Mouse (Mus musculus) limb, embryonic 15.5 days (tissue): ENCODE results near the gene Mrps35. TPM values are rescaled to one million over a fixed set of nuclear protein-coding genes. Genes with fewer than 3 reads are reported as not detected.

ENCODE experiments used
- ATAC-seq: fragments of 200-750 bp; cut with Nextera tagmentation; 2 replicates; pipeline ENCODE4 v1.8.0; 2017; ENCODE audit warnings: low read depth, moderate TSS enrichment; ENCODE audit not compliant: insufficient number of reproducible peaks, low FRiP score, low TSS enrichment
- H3K27ac ChIP-seq: fragments of 300-500 bp; sonication (generic); 2 replicates; pipeline ENCODE4 v1.5.1; 2015; ENCODE audit warnings: moderate library complexity, mild to moderate bottlenecking, inconsistent platforms
- H3K27me3 ChIP-seq: fragments of 300-500 bp; sonication (generic); 2 replicates; pipeline ENCODE4 v1.6.1; 2015; ENCODE audit warnings: inconsistent platforms
- H3K36me3 ChIP-seq: fragments of 300-500 bp; sonication (generic); 2 replicates; pipeline ENCODE4 v1.6.1; 2015; ENCODE audit warnings: inconsistent platforms
- H3K4me1 ChIP-seq: fragments of 300-500 bp; sonication (generic); 2 replicates; pipeline ENCODE4 v1.6.1; 2015; ENCODE audit warnings: inconsistent platforms
- H3K4me2 ChIP-seq: fragments of 300-500 bp; sonication (generic); 2 replicates; pipeline ENCODE4 v1.6.1; 2015; ENCODE audit warnings: mild to moderate bottlenecking, inconsistent platforms
- H3K4me3 ChIP-seq: fragments of 300-500 bp; sonication (generic); 2 replicates; pipeline ENCODE4 v1.5.1; 2015; ENCODE audit warnings: mild to moderate bottlenecking, inconsistent platforms
- H3K9ac ChIP-seq: fragments of 300-500 bp; sonication (generic); 2 replicates; pipeline ENCODE4 v1.6.1; 2015; ENCODE audit warnings: inconsistent platforms
- H3K9me3 ChIP-seq: fragments of 300-500 bp; sonication (generic); 2 replicates; pipeline ENCODE4 v1.6.1; 2016; ENCODE audit warnings: inconsistent platforms
- WGBS: fragments of 180-500 bp; shearing (Covaris S2); methylation state at CpG from one replicate; pipeline ENCODE4 v1.1.7; 2015; 5-methylcytosine and 5-hydroxymethylcytosine counted together
- polyA plus RNA-seq: library from polyadenylated mRNA; unstranded; fragments of >200 nt; fragmentation: Nextera tagmentation; extraction: Ambion mirVana; gene quantifications from 2 replicates; pipeline ENCODE4 v1.2.1, GENCODE M21; 2015

The Mrps35 gene
- polyA plus RNA-seq, 1 experiment from 2014 or later, result 78.9 TPM

DNA sequence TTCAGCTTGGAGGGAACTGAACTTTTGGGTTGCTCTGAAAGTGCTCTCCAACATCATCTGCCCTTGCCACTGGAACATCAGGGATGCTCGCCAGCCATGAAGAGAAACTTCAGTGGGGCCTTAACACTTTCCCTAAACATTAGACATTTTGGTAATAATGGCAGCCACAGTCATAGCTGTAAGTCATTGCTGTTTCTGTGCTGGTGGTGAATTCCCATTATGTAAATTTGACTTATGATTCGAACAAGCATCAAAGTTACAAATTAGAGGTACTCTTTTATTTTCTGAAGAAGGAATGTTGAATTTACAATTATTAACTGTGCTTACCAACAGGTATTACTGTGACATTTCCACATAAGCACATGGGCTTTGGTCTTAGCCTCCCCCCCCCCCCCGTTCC is 75.6 kb downstream of the Mrps35 start:
- no peaks in the 10 kb centered on the region for H3K36me3 ChIP-seq
- ATAC-seq, result no peak

DNA sequence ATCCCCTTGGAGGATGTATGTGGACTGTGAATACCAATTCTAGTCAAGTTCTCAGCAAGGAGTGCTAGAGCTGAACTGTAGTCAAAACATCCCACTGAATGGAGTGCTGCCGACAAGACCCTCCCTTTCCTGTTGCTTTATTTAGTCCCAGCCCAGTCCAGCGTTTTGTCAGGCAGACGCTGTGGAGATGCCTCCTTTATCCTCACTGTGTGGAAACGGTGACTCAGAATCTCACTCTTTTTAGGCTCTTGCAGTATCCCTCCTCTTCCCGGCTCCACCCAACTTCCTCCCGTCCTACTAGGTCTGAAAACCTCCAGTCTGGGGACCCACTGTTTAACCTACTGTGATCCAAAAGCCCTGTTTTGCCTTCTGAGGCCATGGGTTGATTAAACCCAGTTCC is 78.8 kb downstream of the Mrps35 start:
- no peak overlapping the region for H3K4me2 ChIP-seq
- WGBS, result 56% methylated on average over 6 of the region's 6 CpGs
- H3K4me3 ChIP-seq, result no peak overlapping the region
- H3K9me3 ChIP-seq, result no peaks in the 10 kb centered on the region
- H3K27ac ChIP-seq, result no peak overlapping the region
- no peaks in the 10 kb centered on the region for H3K36me3 ChIP-seq
- H3K9ac ChIP-seq, result no peak overlapping the region
- no peak for ATAC-seq
- no peaks in the 10 kb centered on the region for H3K4me1 ChIP-seq
- H3K27me3 ChIP-seq, result peaks cover 6% of the 10 kb centered on the region; the same call in 1 of the 2 replicates

More for the DNA sequence above, 75.6 kb downstream of the Mrps35 start:
- Histone ChIP-seq H3K27me3 (peaks cover 6% of the 10 kb centered on the region; the same call in 1 of the 2 replicates), H3K9me3 (no peaks in the 10 kb centered on the region), H3K4me1 (no peaks in the 10 kb centered on the region), H3K4me2 (no peak overlapping the region), H3K27ac (no peak overlapping the region), H3K4me3 (no peak overlapping the region), H3K9ac (no peak overlapping the region)
- WGBS, result 84% methylated on average over 3 of the region's 3 CpGs

Other genes with a start within 250 kb of the Mrps35 start
- gene Arntl2, start 246.7 kb upstream of the Mrps35 start, polyA plus RNA-seq, result 7.9 and 8.5 TPM in 2 replicates
- not detected in 2 replicates for gene Smco2, start 192.7 kb upstream of the Mrps35 start, polyA plus RNA-seq
- 60.8 and 63.5 TPM in 2 replicates for gene Ppfibp1, start 154.3 kb upstream of the Mrps35 start, polyA plus RNA-seq
- 0.13 and 0.16 TPM in 2 replicates for gene 1700034J05Rik, start 88.3 kb upstream of the Mrps35 start, polyA plus RNA-seq
- 0.98 and 1.2 TPM in 2 replicates for gene Rep15, start 10.2 kb upstream of the Mrps35 start, polyA plus RNA-seq
- 0.77 and 0.82 TPM in 2 replicates for gene Mansc4, start 44.3 kb downstream of the Mrps35 start, polyA plus RNA-seq
- gene Klhl42, start 48.6 kb downstream of the Mrps35 start, polyA plus RNA-seq, result 7.6 and 8.3 TPM in 2 replicates
- gene Pthlh, start 221.4 kb downstream of the Mrps35 start, polyA plus RNA-seq, result 9.7 and 11.4 TPM in 2 replicates